Mouse (Mus musculus) liver, adult 2 months (tissue): ENCODE results near the gene Gm49395. TPM values are rescaled to one million over a fixed set of nuclear protein-coding genes. Genes with fewer than 3 reads are reported as not detected.

ENCODE experiments used
- DNase-seq: peaks from one replicate; pipeline ENCODE4 v3.0.0-alpha.2; 2011; ENCODE audit warnings: low read depth, low spot score; ENCODE audit errors: extremely low read depth
- H3K27ac ChIP-seq: fragments of 200-500 bp; replicated peaks from 2 replicates; pipeline ENCODE4 v1.5.1; 2012; ENCODE audit warnings: low read depth, mild to moderate bottlenecking, control low read depth, inconsistent platforms, low read length; ENCODE audit not compliant: insufficient read depth
- H3K27me3 ChIP-seq: fragments of 200-500 bp; 2 replicates; pipeline ENCODE4 v1.6.1; 2012; ENCODE audit warnings: mild to moderate bottlenecking, moderate library complexity, low read length, inconsistent platforms; ENCODE audit not compliant: control insufficient read depth, insufficient read depth
- H3K36me3 ChIP-seq: fragments of 200-500 bp; 2 replicates; pipeline ENCODE4 v1.6.1; 2012; ENCODE audit warnings: low read length, inconsistent platforms; ENCODE audit not compliant: control insufficient read depth, insufficient read depth
- H3K4me1 ChIP-seq: fragments of 200-500 bp; 2 replicates; pipeline ENCODE4 v1.6.1; 2011; ENCODE audit warnings: low read length; ENCODE audit not compliant: control insufficient read depth, insufficient read depth
- H3K4me3 ChIP-seq: fragments of 200-500 bp; 2 replicates; pipeline ENCODE4 v1.5.1; 2011; ENCODE audit warnings: low read depth, mild to moderate bottlenecking, control low read depth, low read length, moderate library complexity; ENCODE audit not compliant: insufficient read depth
- H3K79me2 ChIP-seq: fragments of 200-500 bp; 2 replicates; pipeline ENCODE4 v1.6.1; 2012; ENCODE audit warnings: inconsistent platforms, mild to moderate bottlenecking, low read length, moderate library complexity; ENCODE audit not compliant: control insufficient read depth, insufficient read depth
- H3K9ac ChIP-seq: fragments of 200-500 bp; 2 replicates; pipeline ENCODE4 v1.6.1; 2012; ENCODE audit warnings: low read depth, mild to moderate bottlenecking, control low read depth, inconsistent platforms, low read length
- CTCF ChIP-seq: fragments of 200-500 bp; IDR thresholded peaks from 2 replicates; pipeline ENCODE4 v1.5.1; 2011; ENCODE audit warnings: low read depth, low read length, control low read depth
- POLR2A ChIP-seq: fragments of 200-500 bp; IDR thresholded peaks from 2 replicates; pipeline ENCODE4 v1.6.1; 2011; ENCODE audit warnings: low read length, control low read depth; ENCODE audit not compliant: insufficient read depth; ENCODE audit errors: extremely low read depth
- WGBS: fragments of 180-500 bp; shearing (Covaris S2); methylation state at CpG from one replicate; pipeline ENCODE4 v1.1.7; 2018; 5-methylcytosine and 5-hydroxymethylcytosine counted together
- polyA plus RNA-seq: library from polyadenylated mRNA; depleted of rRNA; stranded (reverse); fragments of >200 nt; gene quantifications from 2 replicates; pipeline ENCODE4 v1.2.3, GENCODE M21; 2012
- total RNA-seq: library from RNA; depleted of rRNA; stranded (reverse); fragments of >200 nt; gene quantifications from 2 replicates; pipeline ENCODE4 v1.2.3, GENCODE M21; 2014

Gm49395 gene
- total and polyA plus RNA-seq, 2 experiments: 1.6 TPM

- TF ChIP-seq POLR2A: no peak
- no peak for TF ChIP-seq CTCF
- 84% methylated on average over 4 of the region's 4 CpGs for WGBS
- no peak for DNase-seq
- H3K4me3 ChIP-seq: no peak overlapping the region
- no peaks in the 10 kb centered on the region for H3K36me3 ChIP-seq
- no peak overlapping the region for H3K9ac ChIP-seq
- no peaks in the 10 kb centered on the region for H3K27me3 ChIP-seq
- H3K27ac ChIP-seq: no peak overlapping the region
- H3K79me2 ChIP-seq: no peaks in the 10 kb centered on the region
- H3K4me1 ChIP-seq: no peaks in the 10 kb centered on the region; the same call in 1 of the 2 replicates
Measured at GRCm38 (mm10) chr13:115125130-115125529, 23.4 kb upstream of the Gm49395 start.

- Histone ChIP-seq H3K36me3 (no peaks in the 10 kb centered on the region), H3K4me3 (no peak overlapping the region), H3K9ac (no peak overlapping the region), H3K4me1 (no peaks in the 10 kb centered on the region; the same call in 1 of the 2 replicates), H3K79me2 (no peaks in the 10 kb centered on the region), H3K27ac (no peak overlapping the region), H3K27me3 (no peaks in the 10 kb centered on the region)
- WGBS: 80% methylated on average over 1 of the region's 1 CpGs
- no peak for DNase-seq
- TF ChIP-seq CTCF (no peak), POLR2A (no peak)
Measured at GRCm38 (mm10) chr13:115124521-115124920, 22.8 kb upstream of the Gm49395 start.

DNA sequence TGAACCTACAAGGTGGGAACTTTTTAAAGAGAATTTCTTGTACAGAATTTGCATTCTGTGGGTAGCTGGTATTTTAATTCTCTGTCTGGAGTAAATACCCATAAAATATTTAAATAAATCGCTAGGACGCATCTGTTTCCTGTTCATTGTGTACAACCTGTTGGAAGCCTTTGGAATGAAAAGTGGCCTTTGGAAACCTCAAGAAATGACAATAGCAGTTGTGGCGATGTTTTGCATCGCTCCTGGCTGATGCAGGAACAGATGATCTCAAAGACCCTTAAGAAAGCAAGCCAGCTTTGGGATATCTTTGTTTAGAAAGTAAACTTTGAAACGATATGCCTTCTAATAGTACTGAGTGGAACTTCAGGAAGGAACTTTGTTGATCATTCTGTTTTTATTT is 17.0 kb upstream of the Gm49395 start:
- H3K27ac ChIP-seq: no peak overlapping the region
- no peak overlapping the region for H3K4me3 ChIP-seq
- WGBS: 74% methylated on average over 5 of the region's 5 CpGs
- no peaks in the 10 kb centered on the region for H3K36me3 ChIP-seq
- H3K9ac ChIP-seq: no peak overlapping the region
- H3K27me3 ChIP-seq: no peaks in the 10 kb centered on the region
- TF ChIP-seq CTCF: no peak
- TF ChIP-seq POLR2A: no peak
- H3K79me2 ChIP-seq: no peaks in the 10 kb centered on the region
- no peaks in the 10 kb centered on the region for H3K4me1 ChIP-seq
- no peak for DNase-seq

DNA sequence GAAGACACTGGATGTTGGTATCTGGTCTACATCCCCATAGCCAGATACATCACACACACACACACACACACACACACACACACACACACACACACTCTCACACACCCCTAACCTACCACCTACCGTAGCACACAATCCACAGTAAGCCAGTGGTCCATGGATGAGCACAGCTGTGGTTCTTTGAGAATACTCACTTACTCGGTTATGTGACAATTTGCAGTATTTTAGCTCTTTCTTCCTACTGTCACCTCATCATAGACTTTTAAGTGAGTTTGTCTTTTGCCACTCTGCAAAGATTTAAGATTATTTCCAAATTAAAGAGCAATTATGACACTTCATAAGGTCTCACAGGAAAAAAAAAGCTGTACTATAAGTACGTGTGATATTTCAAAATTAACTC is 16.5 kb upstream of the Gm49395 start:
- TF ChIP-seq POLR2A: no peak
- TF ChIP-seq CTCF: no peak
- WGBS: 95% methylated on average over 3 of the region's 3 CpGs
- no peak for DNase-seq
- Histone ChIP-seq H3K4me1 (no peaks in the 10 kb centered on the region), H3K4me3 (no peak overlapping the region), H3K27ac (no peak overlapping the region), H3K9ac (no peak overlapping the region), H3K79me2 (no peaks in the 10 kb centered on the region), H3K36me3 (no peaks in the 10 kb centered on the region), H3K27me3 (no peaks in the 10 kb centered on the region)

DNA sequence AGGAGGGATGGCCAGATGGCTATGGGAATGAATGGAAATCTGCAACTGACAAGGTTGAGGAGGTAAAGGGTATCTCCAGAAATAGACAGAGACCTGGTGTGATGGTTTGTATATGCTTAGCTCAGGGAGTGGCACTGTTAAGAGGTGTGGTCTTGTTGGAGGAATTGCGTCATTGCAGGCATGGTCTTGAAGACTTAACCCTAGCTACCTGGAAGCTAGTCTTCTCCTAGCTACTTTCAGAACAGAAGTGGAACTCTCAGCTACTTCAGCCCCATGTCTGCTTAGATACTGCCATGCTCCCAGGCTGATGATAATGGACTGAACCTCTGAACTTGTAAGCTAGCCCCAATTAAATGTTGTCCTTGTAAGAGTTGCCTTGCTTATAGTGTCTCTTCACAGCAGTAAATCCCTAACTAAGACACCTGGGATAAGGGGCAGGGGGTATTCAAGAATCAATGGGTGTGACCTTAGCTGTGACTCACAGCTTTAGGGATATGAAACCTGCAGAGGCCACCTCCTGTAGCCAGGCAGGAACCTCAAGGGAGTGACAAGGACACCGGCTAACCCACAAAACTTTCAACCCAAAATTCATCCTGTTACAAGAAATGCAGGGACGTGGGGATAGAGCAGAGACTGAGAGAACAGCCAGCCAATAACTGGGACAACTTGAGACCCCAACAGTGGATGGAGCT is 15.4 kb upstream of the Gm49395 start:
- TF ChIP-seq POLR2A: no peak
- no peak for TF ChIP-seq CTCF
- Histone ChIP-seq H3K27me3 (no peaks in the 10 kb centered on the region), H3K9ac (no peak overlapping the region), H3K4me3 (no peak overlapping the region), H3K27ac (no peak overlapping the region), H3K79me2 (no peaks in the 10 kb centered on the region), H3K4me1 (no peaks in the 10 kb centered on the region), H3K36me3 (no peaks in the 10 kb centered on the region)
- 92% methylated on average over 3 of the region's 3 CpGs for WGBS
- DNase-seq: no peak

- Histone ChIP-seq H3K27ac (no peak overlapping the region), H3K4me3 (no peak overlapping the region), H3K9ac (no peak overlapping the region), H3K4me1 (0 out of 2 replicates have a peak, but pooled peaks cover 1% of the 10 kb centered on the region), H3K27me3 (no peaks in the 10 kb centered on the region), H3K36me3 (no peaks in the 10 kb centered on the region), H3K79me2 (no peaks in the 10 kb centered on the region)
- DNase-seq: no peak
- WGBS: 63% methylated on average over 4 of the region's 4 CpGs
- TF ChIP-seq POLR2A: no peak
- no peak for TF ChIP-seq CTCF
Measured at GRCm38 (mm10) chr13:115109628-115110027, 7.9 kb upstream of the Gm49395 start.
